Mouse (Mus musculus) cerebellum, adult 2 months (tissue): Measurements from ENCODE around the gene Arhgap1. TPM values are rescaled to one million over a fixed set of nuclear protein-coding genes. Genes with fewer than 3 reads are reported as not detected.

Source experiments
- DNase-seq, 2 experiments: peaks; one replicate each; pipeline ENCODE4 v3.0.0; 2021
- H3K27ac ChIP-seq: fragments of 200-500 bp; 2 replicates; pipeline ENCODE4 v1.5.1; 2012; ENCODE audit warnings: low read length, control low read depth, inconsistent platforms; ENCODE audit not compliant: insufficient read depth
- H3K27me3 ChIP-seq: fragments of 200-500 bp; 2 replicates; pipeline ENCODE4 v1.6.1; 2012; ENCODE audit warnings: inconsistent platforms, mild to moderate bottlenecking, low read length, moderate library complexity; ENCODE audit not compliant: control insufficient read depth, insufficient read depth
- H3K4me1 ChIP-seq: fragments of 200-500 bp; 2 replicates; pipeline ENCODE4 v1.6.1; 2011; ENCODE audit warnings: low read length; ENCODE audit not compliant: control insufficient read depth, insufficient read depth
- H3K4me3 ChIP-seq: fragments of 200-500 bp; replicated peaks from 2 replicates; pipeline ENCODE3; 2011; ENCODE audit warnings: mild to moderate bottlenecking, low read depth, low read length, control low read depth; ENCODE audit not compliant: insufficient read depth
- CTCF ChIP-seq: fragments of 200-500 bp; IDR thresholded peaks from 2 replicates; pipeline ENCODE4 v1.5.1; 2011; ENCODE audit warnings: low read depth, mild to moderate bottlenecking, control low read depth, low read length, moderate library complexity, borderline replicate concordance; ENCODE audit not compliant: insufficient read depth
- POLR2A ChIP-seq: fragments of 200-500 bp; IDR thresholded peaks from 2 replicates; pipeline ENCODE4 v1.6.1; 2011; ENCODE audit warnings: low read length, control low read depth, borderline replicate concordance; ENCODE audit not compliant: insufficient read depth
- WGBS: fragments of 180-500 bp; shearing (Covaris S2); methylation state at CpG from one replicate; pipeline ENCODE4 v1.1.7; 2018; 5-methylcytosine and 5-hydroxymethylcytosine counted together
- polyA plus RNA-seq: library from polyadenylated mRNA; depleted of rRNA; stranded (reverse); fragments of >200 nt; gene quantifications from 2 replicates; pipeline ENCODE4 v1.2.3, GENCODE M21; 2012

Gene Arhgap1
- polyA plus RNA-seq, 1 experiment = 40.8 TPM

- TF ChIP-seq CTCF (no peak), POLR2A (no peak)
- 0 out of 2 replicates have a peak overlapping the region, but pooled peaks have one; percentile 18 for H3K27ac ChIP-seq
- peak overlapping the region; percentile 85 for H3K4me3 ChIP-seq
- no peak for DNase-seq
- H3K27me3 ChIP-seq = no peaks in the 10 kb centered on the region
- 12% methylated on average over 16 of the region's 16 CpGs for WGBS
- H3K4me1 ChIP-seq = 0 out of 2 replicates have a peak, but pooled peaks cover 5% of the 10 kb centered on the region
Measured at GRCm38 (mm10) chr2:91650360-91650995, 818 bp downstream of the Arhgap1 start.

- DNase-seq = no peak
- H3K27me3 ChIP-seq = no peaks in the 10 kb centered on the region
- no peak overlapping the region for H3K27ac ChIP-seq
- TF ChIP-seq POLR2A = no peak
- no peak for TF ChIP-seq CTCF
- no peak overlapping the region for H3K4me3 ChIP-seq
- WGBS = 84% methylated on average over 14 of the region's 14 CpGs
- 0 out of 2 replicates have a peak, but pooled peaks cover 5% of the 10 kb centered on the region for H3K4me1 ChIP-seq
Measured at GRCm38 (mm10) chr2:91651458-91652258, 2.0 kb downstream of the Arhgap1 start.

GRCm38 (mm10) chr2:91652863-91653262 is 3.2 kb downstream of the Arhgap1 start:
- no peak for TF ChIP-seq POLR2A
- TF ChIP-seq CTCF = no peak
- DNase-seq = no peak
- Histone ChIP-seq H3K4me3 (no peak overlapping the region), H3K27ac (no peak overlapping the region), H3K4me1 (0 out of 2 replicates have a peak, but pooled peaks cover 5% of the 10 kb centered on the region), H3K27me3 (no peaks in the 10 kb centered on the region)
- 43% methylated on average over 6 of the region's 6 CpGs for WGBS

GRCm38 (mm10) chr2:91655388-91655787 is 5.7 kb downstream of the Arhgap1 start:
- Histone ChIP-seq H3K27me3 (no peaks in the 10 kb centered on the region), H3K27ac (no peak overlapping the region), H3K4me3 (no peak overlapping the region), H3K4me1 (0 out of 2 replicates have a peak, but pooled peaks cover 5% of the 10 kb centered on the region)
- DNase-seq = no peak
- no peak for TF ChIP-seq CTCF
- WGBS = 91% methylated on average over 5 of the region's 5 CpGs

GRCm38 (mm10) chr2:91655827-91656226 is 6.2 kb downstream of the Arhgap1 start:
- Histone ChIP-seq H3K4me1 (0 out of 2 replicates have a peak, but pooled peaks cover 5% of the 10 kb centered on the region), H3K27ac (no peak overlapping the region), H3K4me3 (no peak overlapping the region), H3K27me3 (no peaks in the 10 kb centered on the region)
- TF ChIP-seq POLR2A = no peak
- no peak for TF ChIP-seq CTCF
- WGBS = 67% methylated on average over 6 of the region's 6 CpGs
- no peak for DNase-seq

GRCm38 (mm10) chr2:91656774-91657173 is 7.1 kb downstream of the Arhgap1 start:
- WGBS = 77% methylated on average over 8 of the region's 8 CpGs

GRCm38 (mm10) chr2:91659657-91660056 is 10.0 kb downstream of the Arhgap1 start:
- no peak for DNase-seq
- H3K4me3 ChIP-seq = no peak overlapping the region
- H3K27me3 ChIP-seq = no peaks in the 10 kb centered on the region
- H3K27ac ChIP-seq = no peak overlapping the region
- H3K4me1 ChIP-seq = no peaks in the 10 kb centered on the region
- 96% methylated on average over 8 of the region's 8 CpGs for WGBS
- TF ChIP-seq CTCF = no peak
- no peak for TF ChIP-seq POLR2A

More at GRCm38 (mm10) chr2:91656774-91657173, 7.1 kb downstream of the Arhgap1 start:
- no peaks in the 10 kb centered on the region for H3K27me3 ChIP-seq
- no peak overlapping the region for H3K4me3 ChIP-seq
- no peak overlapping the region for H3K27ac ChIP-seq
- no peak for DNase-seq
- TF ChIP-seq CTCF (no peak), POLR2A (no peak)
- H3K4me1 ChIP-seq = 0 out of 2 replicates have a peak, but pooled peaks cover 5% of the 10 kb centered on the region
